Mouse (Mus musculus) heart, postnatal 10 days (tissue): ENCODE data around the gene Sh2b2. TPM values are rescaled to one million over a fixed set of nuclear protein-coding genes. Genes with fewer than 3 reads are reported as not detected.
"Not testable (repeated sequence)": the region's sequence is repeated elsewhere in the genome, so short reads cannot be mapped to it uniquely, and the experiment has no call there.

Experiments
- DNase-seq, 2 experiments: peaks; one replicate each; pipeline ENCODE4 v3.0.0; 2021
- intact Hi-C: fragments of 180-260 bp; cut with DNase I; formaldehyde crosslinking; loops from one replicate; pipeline ENCODE4 v1.15.1; 2025
- total RNA-seq, 2 experiments: library from RNA; stranded (reverse); gene quantifications; 2 replicates each; pipeline ENCODE4 v1.2.3; 2021

The Sh2b2 gene
- total RNA-seq, 2 experiments from 2014 or later, result 2.0 to 3.3 TPM

- intact Hi-C loops, result no loop called here
- no peak for DNase-seq
These were observed 5.2 kb downstream of the Sh2b2 start for GRCm38 (mm10) chr5:136241161-136241560.

GRCm38 (mm10) chr5:136240381-136240780, 6.0 kb downstream of the Sh2b2 start:
- intact Hi-C loops, result no loop called here
- DNase-seq, result no peak

- DNase-seq, result no peak
- intact Hi-C loops, result no loop called here
These were observed 8.7 kb downstream of the Sh2b2 start for GRCm38 (mm10) chr5:136237607-136238006.

GRCm38 (mm10) chr5:136236611-136237010, 9.7 kb downstream of the Sh2b2 start:
- intact Hi-C loops, result no loop called here
- DNase-seq, result no peak

- intact Hi-C loops, result no loop called here
- no peak for DNase-seq
These were observed 15.9 kb downstream of the Sh2b2 start for GRCm38 (mm10) chr5:136230348-136231035.

GRCm38 (mm10) chr5:136226246-136226876, 20.0 kb downstream of the Sh2b2 start:
- no peak for DNase-seq
- intact Hi-C loops, result no loop called here

- intact Hi-C loops, result no loop called here
- no peak for DNase-seq
These were observed 27.8 kb downstream of the Sh2b2 start for GRCm38 (mm10) chr5:136218585-136218984.

- no peak for DNase-seq
- intact Hi-C loops, result no loop called here
These were observed 28.4 kb downstream of the Sh2b2 start for GRCm38 (mm10) chr5:136217932-136218381.

- DNase-seq, result no peak
- intact Hi-C loops, result no loop called here
These were observed 29.2 kb downstream of the Sh2b2 start for GRCm38 (mm10) chr5:136217004-136217665.

- intact Hi-C loops, result no loop called here
- peak in 1 of 2 experiments; percentile 10 for DNase-seq
These were observed 30.4 kb downstream of the Sh2b2 start for GRCm38 (mm10) chr5:136215958-136216357.

GRCm38 (mm10) chr5:136215211-136215610, 31.1 kb downstream of the Sh2b2 start:
- intact Hi-C loops, result no loop called here
- no peak for DNase-seq

- intact Hi-C loops, result no loop called here
- DNase-seq, result no peak
These were observed 32.6 kb downstream of the Sh2b2 start for GRCm38 (mm10) chr5:136213716-136214115.

GRCm38 (mm10) chr5:136212716-136213115, 33.6 kb downstream of the Sh2b2 start:
- no peak for DNase-seq
- intact Hi-C loops, result no loop called here

GRCm38 (mm10) chr5:136211341-136212102, 34.8 kb downstream of the Sh2b2 start:
- intact Hi-C loops, DNase-seq: not testable (repeated sequence)

- DNase-seq, result no peak
- intact Hi-C loops, result no loop called here
These were observed 35.8 kb downstream of the Sh2b2 start for GRCm38 (mm10) chr5:136210549-136210948.

- intact Hi-C loops, result loop anchor here (1.0 to 5.0 kb wide), 3 partner anchors 51 to 505 kb away; no protein-coding TSS in a partner anchor
- peak; percentile 77 to 85 for DNase-seq
These were observed 44.5 kb downstream of the Sh2b2 start for GRCm38 (mm10) chr5:136201832-136202231.

- peak; percentile 9 to 32 for DNase-seq
- intact Hi-C loops, result no loop called here
These were observed 46.8 kb downstream of the Sh2b2 start for GRCm38 (mm10) chr5:136199526-136199925.

GRCm38 (mm10) chr5:136198474-136199391, 47.6 kb downstream of the Sh2b2 start, which contains the start of gene Prkrip1:
Prkrip1 (minus strand) TSS chr5:136198963.
- peak; percentile 94 to 95 for DNase-seq
- intact Hi-C loops, result no loop called here

GRCm38 (mm10) chr5:136191870-136192269, 54.5 kb downstream of the Sh2b2 start:
- intact Hi-C loops, result no loop called here
- no peak for DNase-seq

GRCm38 (mm10) chr5:136186723-136187122, 59.6 kb downstream of the Sh2b2 start:
- intact Hi-C loops, result loop anchor here (1.0 to 5.0 kb wide), 4 partner anchors 50 to 139 kb away; partner anchors contain the start of genes Alkbh4, Lrwd1 and Polr2j
- DNase-seq, result peak; percentile 58 to 79
